Mouse (Mus musculus): Measurements from ENCODE around the gene Copg2.

DNA sequence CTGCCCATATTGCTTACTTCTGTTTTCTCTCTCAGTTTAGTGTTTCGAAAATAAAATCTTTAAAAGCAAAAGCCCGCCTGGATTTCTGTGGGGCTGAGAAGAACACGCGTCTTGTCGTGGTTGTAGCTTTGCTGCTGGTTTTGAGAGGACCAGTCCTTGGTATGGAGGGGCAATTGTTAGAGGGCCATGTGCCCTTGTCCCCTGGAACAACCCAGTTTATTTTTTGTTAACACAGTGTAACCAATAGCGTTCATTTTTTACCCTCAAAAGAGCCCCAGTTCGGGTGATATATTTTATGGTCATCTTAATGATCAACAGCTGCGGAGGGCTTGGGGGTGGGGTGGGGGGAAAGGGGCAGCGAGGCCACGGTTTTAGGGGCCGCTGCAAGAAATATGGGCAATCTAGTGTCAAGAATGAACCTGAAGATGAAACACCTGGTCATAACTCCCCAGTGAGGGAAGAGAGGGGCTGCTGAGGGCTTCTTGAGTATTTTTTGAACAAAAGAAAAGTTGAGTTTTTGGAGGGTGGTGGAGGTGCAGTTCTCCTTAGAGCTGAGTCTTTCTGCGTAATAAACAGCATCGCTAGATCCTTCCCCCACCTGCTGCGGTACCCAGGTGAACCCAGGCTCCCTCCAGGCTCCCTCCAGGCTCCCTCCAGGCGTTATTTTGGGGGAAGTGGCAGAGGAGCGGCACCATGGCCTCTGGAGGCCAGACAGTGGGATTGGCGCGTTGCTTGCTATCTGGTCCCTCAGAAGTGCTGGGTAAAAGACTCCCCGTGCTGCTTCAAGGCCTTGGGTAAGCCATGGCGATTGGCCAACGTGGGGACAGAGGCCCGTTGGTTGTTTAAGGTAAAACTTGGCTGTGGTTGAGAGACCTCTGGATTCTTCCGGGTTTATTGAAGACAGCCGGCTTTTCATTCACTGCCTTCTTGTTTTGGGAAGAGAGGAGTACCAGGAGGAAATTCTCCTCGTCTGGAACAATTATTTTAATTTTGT, 185.9 kb downstream of the Copg2 start:
- TF ChIP-seq CTCF (IDR thresholded peaks at IDR 0.05; ENCODE audit: low read depth, low read length) (no peak), GATA1 (IDR thresholded peaks at IDR 0.05; ENCODE audit: borderline replicate concordance, low read length) (no peak), TAL1 (conservative IDR thresholded peaks at IDR 0.05; ENCODE audit: low read depth, low read length) (no peak)

All from G1E (cell line).